9 mouse cellular contexts compared by ENCODE assay signal in genomic region chr15:64533169-64533795, GRCm38 (mm10).
DNase-seq lines count a peak whose midpoint lies in the region; ATAC-seq lines count a peak whose summit lies in the region.
"Had no signal": no experiment of that assay in that cellular context is flagged by ENCODE, and none has a peak within 500 bp of the region (broad histone marks: within the 10 kb centered on the region; RNA-seq: fewer than 3 reads in every experiment).

No protein-coding gene starts in this region.

- DNase-seq in hindbrain, embryonic 11.5 days (ENCODE audit: low spot score) = no peak
- no peak for DNase-seq in embryonic facial prominence, embryonic 11.5 days (ENCODE audit: low spot score)
- DNase-seq in heart, embryonic 10.5 days (ENCODE audit: low spot score) = no peak
- DNase-seq in spleen, postnatal 36 days (ENCODE audit: low spot score in 2 of 2) = no peak
- DNase-seq in adrenal gland, adult 8-10 months = no peak
- no peak for DNase-seq in adrenal gland, postnatal 14 days
- DNase-seq: liver had no signal

- no peak overlapping the region for H3K27ac ChIP-seq in hindbrain, embryonic 15.5 days (replicated peaks)
- no peak overlapping the region for H3K27ac ChIP-seq in hindbrain, embryonic 11.5 days (ENCODE audit: low read depth, low read length)
- H3K27ac ChIP-seq in embryonic facial prominence, embryonic 11.5 days (replicated peaks; ENCODE audit: low read depth, low read length) = no peak overlapping the region
- H3K27ac ChIP-seq in heart, embryonic 10.5 days = peak overlapping the region; percentile 72
- no peak overlapping the region for H3K27ac ChIP-seq in neural tube, embryonic 13.5 days (replicated peaks)

- ATAC-seq in hindbrain, embryonic 15.5 days (ENCODE audit: low FRiP score, low read depth) = 0 out of 2 replicates have a peak, but pooled peaks have one; percentile 15
- no peak for ATAC-seq in hindbrain, embryonic 11.5 days (ENCODE audit: low FRiP score)
- ATAC-seq in embryonic facial prominence, embryonic 11.5 days (replicated peaks; ENCODE audit: insufficient number of reproducible peaks, low FRiP score, low TSS enrichment, low read depth) = 0 out of 2 replicates have a peak, but pooled peaks have one; percentile 52
- peak; percentile 19; the same call in 1 of the 2 replicates for ATAC-seq in neural tube, embryonic 13.5 days (ENCODE audit: low read depth)

- no peaks in the 10 kb centered on the region for H3K9me3 ChIP-seq in hindbrain, embryonic 15.5 days
- H3K9me3 ChIP-seq in hindbrain, embryonic 11.5 days (ENCODE audit: control insufficient read depth, low read length) = no peaks in the 10 kb centered on the region
- no peaks in the 10 kb centered on the region for H3K9me3 ChIP-seq in embryonic facial prominence, embryonic 11.5 days (replicated peaks; ENCODE audit: control insufficient read depth, low read length)
- no peaks in the 10 kb centered on the region for H3K9me3 ChIP-seq in heart, embryonic 10.5 days
- no peaks in the 10 kb centered on the region for H3K9me3 ChIP-seq in neural tube, embryonic 13.5 days

- H3K4me1 ChIP-seq in hindbrain, embryonic 15.5 days (replicated peaks) = peaks cover 17% of the 10 kb centered on the region
- H3K4me1 ChIP-seq in hindbrain, embryonic 11.5 days (replicated peaks; ENCODE audit: control insufficient read depth, insufficient read depth, low read length) = no peaks in the 10 kb centered on the region
- H3K4me1 ChIP-seq in embryonic facial prominence, embryonic 11.5 days (ENCODE audit: control insufficient read depth, insufficient read depth, low read length) = no peaks in the 10 kb centered on the region
- peaks cover 29% of the 10 kb centered on the region for H3K4me1 ChIP-seq in heart, embryonic 10.5 days
- H3K4me1 ChIP-seq in neural tube, embryonic 13.5 days (replicated peaks) = peaks cover 20% of the 10 kb centered on the region

- no peaks in the 10 kb centered on the region for H3K27me3 ChIP-seq in hindbrain, embryonic 15.5 days
- no peaks in the 10 kb centered on the region for H3K27me3 ChIP-seq in hindbrain, embryonic 11.5 days (ENCODE audit: control insufficient read depth, insufficient read depth, low read length)
- no peaks in the 10 kb centered on the region for H3K27me3 ChIP-seq in embryonic facial prominence, embryonic 11.5 days (ENCODE audit: control insufficient read depth, insufficient read depth, low read length)
- H3K27me3 ChIP-seq in heart, embryonic 10.5 days (ENCODE audit: insufficient read depth, poor library complexity, severe bottlenecking) = no peaks in the 10 kb centered on the region
- no peaks in the 10 kb centered on the region for H3K27me3 ChIP-seq in neural tube, embryonic 13.5 days

- H3K36me3 ChIP-seq in hindbrain, embryonic 15.5 days = no peaks in the 10 kb centered on the region
- H3K36me3 ChIP-seq in hindbrain, embryonic 11.5 days (ENCODE audit: control insufficient read depth, insufficient read depth, low read length) = no peaks in the 10 kb centered on the region
- no peaks in the 10 kb centered on the region for H3K36me3 ChIP-seq in embryonic facial prominence, embryonic 11.5 days (replicated peaks; ENCODE audit: control insufficient read depth, insufficient read depth, low read depth, low read length)
- H3K36me3 ChIP-seq in heart, embryonic 10.5 days = no peaks in the 10 kb centered on the region
- H3K36me3 ChIP-seq in neural tube, embryonic 13.5 days = no peaks in the 10 kb centered on the region

- no peak overlapping the region for H3K4me2 ChIP-seq in hindbrain, embryonic 15.5 days
- no peak overlapping the region for H3K4me2 ChIP-seq in hindbrain, embryonic 11.5 days (replicated peaks; ENCODE audit: low read depth, low read length)
- no peak overlapping the region for H3K4me2 ChIP-seq in embryonic facial prominence, embryonic 11.5 days (ENCODE audit: low read depth, low read length)
- H3K4me2 ChIP-seq in neural tube, embryonic 13.5 days = no peak overlapping the region

- no peak overlapping the region for H3K4me3 ChIP-seq in hindbrain, embryonic 15.5 days
- H3K4me3 ChIP-seq in hindbrain, embryonic 11.5 days (ENCODE audit: low read depth, low read length) = no peak overlapping the region
- H3K4me3 ChIP-seq in embryonic facial prominence, embryonic 11.5 days (ENCODE audit: low read depth, low read length) = no peak overlapping the region
- H3K4me3 ChIP-seq in heart, embryonic 10.5 days = no peak overlapping the region
- no peak overlapping the region for H3K4me3 ChIP-seq in neural tube, embryonic 13.5 days

- WGBS in hindbrain, embryonic 15.5 days = 73% methylated on average over 2 of the region's 2 CpGs
- WGBS in hindbrain, embryonic 11.5 days = 79% methylated on average over 2 of the region's 2 CpGs
- 75% methylated on average over 2 of the region's 2 CpGs for WGBS in embryonic facial prominence, embryonic 11.5 days
- WGBS in heart, embryonic 10.5 days = 74% methylated on average over 2 of the region's 2 CpGs
- WGBS in neural tube, embryonic 13.5 days = 88% methylated on average over 2 of the region's 2 CpGs

- no peak overlapping the region for H3K9ac ChIP-seq in hindbrain, embryonic 15.5 days
- no peak overlapping the region for H3K9ac ChIP-seq in hindbrain, embryonic 11.5 days (ENCODE audit: low read depth, low read length)
- H3K9ac ChIP-seq in embryonic facial prominence, embryonic 11.5 days (replicated peaks; ENCODE audit: low read length) = no peak overlapping the region
- no peak overlapping the region for H3K9ac ChIP-seq in neural tube, embryonic 13.5 days
